Mouse (Mus musculus): ENCODE data around the gene Gm19935.

The Gm19935 gene

GRCm38 (mm10) chr8:90817293-90817692 lies at the start of gene Gm19935:
TSS of gene Gm19935 (minus strand) at chr8:90817393.
- no peak for DNase-seq (ENCODE audit: low spot score)

- DNase-seq (ENCODE audit: low spot score) = peak; percentile 81
Observed at GRCm38 (mm10) chr8:90862038-90862437, 44.8 kb upstream of the Gm19935 start.

GRCm38 (mm10) chr8:90861266-90861944 lies 44.2 kb upstream of the Gm19935 start:
- peak; percentile 45 for DNase-seq (ENCODE audit: low spot score)

- no peak for DNase-seq (ENCODE audit: low spot score)
Observed at GRCm38 (mm10) chr8:90858071-90858470, 40.9 kb upstream of the Gm19935 start.

- DNase-seq (ENCODE audit: low spot score) = no peak
Observed at GRCm38 (mm10) chr8:90856952-90857351, 39.8 kb upstream of the Gm19935 start.

- DNase-seq (ENCODE audit: low spot score) = no peak
Observed at GRCm38 (mm10) chr8:90856171-90856570, 39.0 kb upstream of the Gm19935 start.

DNA sequence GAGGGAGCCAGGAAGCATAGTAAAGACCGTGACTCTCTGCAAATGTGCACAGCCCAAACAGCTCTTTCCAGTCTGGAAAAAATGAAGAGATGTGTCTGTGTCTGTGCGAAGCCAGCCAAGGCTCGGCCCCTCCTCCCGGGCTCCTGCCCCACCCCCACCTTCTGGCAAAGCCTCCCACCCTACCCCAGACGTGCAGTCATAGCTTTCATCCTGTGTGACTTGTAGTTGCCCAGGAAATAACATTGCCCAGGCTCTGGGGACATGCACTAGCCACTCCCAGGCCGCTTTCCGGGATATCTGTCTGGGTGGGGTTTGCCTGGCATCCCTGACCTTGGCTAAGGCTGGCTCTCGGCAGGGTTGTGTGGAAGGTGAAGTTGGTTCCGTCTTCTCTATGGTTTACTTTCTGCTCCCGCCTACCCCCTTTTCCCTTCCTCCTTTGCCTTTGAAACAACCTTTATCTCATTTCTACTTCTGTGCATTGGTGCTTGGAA lies 37.5 kb upstream of the Gm19935 start:
- no peak for DNase-seq (ENCODE audit: low spot score)

DNA sequence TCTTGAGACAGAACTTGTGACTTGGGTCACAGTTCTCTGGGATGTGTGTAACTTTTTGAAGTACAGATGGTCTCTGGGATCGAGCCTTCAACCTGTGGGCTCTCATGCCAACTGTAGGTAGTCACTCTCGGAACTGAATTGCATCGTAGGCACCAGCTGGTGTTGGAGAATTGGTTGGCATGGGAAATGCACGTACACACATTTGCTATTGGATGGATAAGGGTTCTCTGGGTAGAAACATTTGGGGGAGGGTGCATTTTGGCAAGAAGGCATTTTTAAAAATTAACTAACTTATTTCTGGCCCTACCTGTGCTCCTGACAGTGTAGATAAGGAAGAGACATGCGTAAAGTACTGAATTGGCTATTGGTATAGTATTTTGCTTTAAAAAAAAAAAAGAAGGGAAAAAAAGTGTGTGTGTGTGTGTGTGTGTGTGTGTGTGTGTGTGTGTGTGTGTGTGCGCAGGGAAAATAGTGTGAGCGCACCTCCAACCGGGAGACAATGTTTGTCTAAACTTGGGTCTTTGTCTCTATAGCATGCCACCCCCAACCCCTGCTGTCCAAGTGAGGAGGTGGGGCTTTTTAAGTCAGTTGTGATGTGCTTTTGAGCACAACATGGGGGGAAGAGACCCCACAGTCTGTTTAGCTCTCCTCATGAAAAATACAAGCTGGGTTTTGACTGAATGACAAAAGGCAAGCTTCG lies 36.9 kb upstream of the Gm19935 start:
- DNase-seq (ENCODE audit: low spot score) = no peak

- no peak for DNase-seq (ENCODE audit: low spot score)
Observed at GRCm38 (mm10) chr8:90851544-90851943, 34.4 kb upstream of the Gm19935 start.

GRCm38 (mm10) chr8:90849462-90850050 lies 32.4 kb upstream of the Gm19935 start:
- no peak for DNase-seq (ENCODE audit: low spot score)

GRCm38 (mm10) chr8:90847980-90848379 lies 30.8 kb upstream of the Gm19935 start:
- no peak for DNase-seq (ENCODE audit: low spot score)

GRCm38 (mm10) chr8:90844179-90844967 lies 27.2 kb upstream of the Gm19935 start:
- DNase-seq (ENCODE audit: low spot score) = no peak

GRCm38 (mm10) chr8:90843127-90843526 lies 25.9 kb upstream of the Gm19935 start:
- no peak for DNase-seq (ENCODE audit: low spot score)

DNA sequence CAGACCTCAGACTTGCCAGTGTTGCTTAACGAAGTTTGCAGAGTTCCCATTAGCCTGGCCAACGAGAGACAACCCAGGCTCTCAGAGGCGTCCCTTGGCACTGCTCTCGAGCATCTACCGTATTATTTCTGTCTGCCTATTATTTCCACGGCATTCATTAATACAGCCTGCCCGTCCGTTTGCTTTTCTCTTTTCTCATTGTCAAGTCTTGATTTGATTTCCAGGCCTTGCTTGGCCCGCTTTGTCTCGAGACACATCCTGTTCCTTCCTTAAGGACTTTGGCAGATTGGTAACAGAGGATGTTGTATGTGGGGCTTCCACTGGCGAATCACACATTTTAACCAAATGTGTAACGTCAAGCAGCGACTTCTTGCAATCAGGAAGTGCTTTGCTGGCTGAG lies 24.1 kb upstream of the Gm19935 start:
- DNase-seq (ENCODE audit: low spot score) = no peak

DNA sequence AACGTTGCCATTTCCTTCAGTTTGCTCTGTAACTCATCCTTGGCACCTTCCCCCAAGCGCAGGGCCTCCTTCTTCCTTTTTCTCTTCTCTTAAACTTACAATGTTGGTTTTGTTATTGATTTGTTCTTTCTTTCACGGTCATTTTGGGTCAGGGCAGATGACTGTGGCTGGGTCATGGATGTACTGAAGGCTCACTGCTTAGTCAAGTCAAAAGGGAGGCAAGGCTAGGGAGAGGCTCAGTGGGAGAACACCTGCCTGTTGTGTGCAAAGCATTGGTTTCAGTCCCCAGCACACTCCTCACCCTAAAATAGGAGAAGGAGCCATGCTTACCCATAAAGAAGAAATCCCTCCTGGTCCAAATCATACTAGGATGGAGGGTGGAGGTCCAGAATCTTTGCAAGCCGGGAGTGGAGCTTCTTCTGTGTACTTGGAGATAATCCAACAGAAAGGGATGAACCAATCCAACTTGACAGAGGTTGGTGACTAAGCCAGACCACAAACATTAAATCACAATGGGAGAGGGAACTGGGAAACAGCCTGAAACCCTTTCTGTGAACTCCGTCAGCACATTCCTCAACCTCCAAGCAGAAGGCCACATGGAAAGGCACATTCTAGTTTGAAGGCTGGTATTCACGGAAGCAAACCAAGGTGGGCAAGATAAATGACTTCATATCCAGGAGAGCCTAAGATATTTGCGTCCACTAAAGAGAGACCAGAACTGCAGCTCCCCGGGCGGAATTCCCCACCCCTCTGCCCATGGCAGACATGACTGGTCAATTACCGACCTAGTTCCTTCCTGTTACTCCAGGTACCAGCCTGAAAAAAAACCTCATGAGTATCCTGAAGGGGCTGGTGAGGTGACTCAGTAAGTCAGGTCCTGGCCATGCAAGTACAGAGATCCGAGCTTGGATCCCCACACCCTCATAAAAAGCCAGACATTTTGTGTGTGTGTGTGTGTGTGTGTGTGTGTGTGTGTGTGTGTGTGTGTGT lies 22.8 kb upstream of the Gm19935 start:
- DNase-seq (ENCODE audit: low spot score) = no peak

DNA sequence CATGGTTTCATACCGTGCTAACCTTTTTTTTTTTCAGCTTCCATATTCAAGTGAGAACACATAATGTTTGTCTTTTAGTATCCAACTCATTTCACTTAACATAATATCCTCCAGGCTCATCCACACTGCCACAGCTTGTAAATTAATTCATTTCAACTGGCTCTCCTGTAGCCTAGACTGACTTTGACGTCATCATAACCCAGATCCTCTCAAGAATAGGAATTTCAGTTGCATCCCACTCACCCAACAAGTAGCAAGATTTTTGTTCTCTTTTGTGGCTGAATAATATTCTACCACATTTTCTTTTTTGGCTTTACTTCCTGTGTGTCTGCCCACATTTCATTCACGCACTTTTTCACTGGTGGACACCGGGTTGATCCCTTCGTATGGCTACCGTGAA lies 20.2 kb upstream of the Gm19935 start:
- no peak for DNase-seq (ENCODE audit: low spot score)

- DNase-seq (ENCODE audit: low spot score) = no peak
Observed at GRCm38 (mm10) chr8:90834321-90834672, 17.1 kb upstream of the Gm19935 start.

DNA sequence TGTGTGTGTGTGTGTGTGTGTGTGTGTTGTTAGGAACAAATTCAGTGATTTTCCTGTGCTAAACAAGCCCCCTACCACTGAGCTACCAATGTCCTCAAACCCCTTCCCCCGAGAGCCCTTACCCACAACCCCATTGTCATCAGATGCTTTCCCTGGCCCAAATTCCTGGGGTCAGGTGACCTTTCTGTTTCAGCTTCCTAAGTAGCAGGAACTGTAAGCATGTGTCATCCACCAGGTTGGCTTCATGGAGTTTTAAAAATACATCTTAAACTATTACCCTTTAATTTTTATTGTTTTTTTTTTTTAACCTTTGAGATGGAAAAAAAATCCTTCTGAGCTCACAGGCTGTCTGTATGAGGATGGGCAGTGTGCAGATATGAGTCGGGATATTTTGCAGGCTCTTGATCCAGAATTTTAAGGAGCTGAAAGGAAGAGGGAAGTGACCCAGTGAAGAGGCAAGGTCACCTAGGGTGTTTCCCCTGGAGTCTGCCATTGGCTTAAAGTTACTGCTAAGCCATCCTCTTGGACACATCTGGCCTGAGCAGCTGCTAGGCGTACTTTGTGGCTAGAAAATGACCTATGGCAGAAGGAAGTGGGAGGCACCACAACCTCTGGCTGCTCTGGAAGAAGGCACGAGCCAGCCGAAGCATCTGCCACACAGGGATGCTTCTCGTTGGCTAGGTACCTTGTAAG lies 16.6 kb upstream of the Gm19935 start:
- no peak for DNase-seq (ENCODE audit: low spot score)

DNA sequence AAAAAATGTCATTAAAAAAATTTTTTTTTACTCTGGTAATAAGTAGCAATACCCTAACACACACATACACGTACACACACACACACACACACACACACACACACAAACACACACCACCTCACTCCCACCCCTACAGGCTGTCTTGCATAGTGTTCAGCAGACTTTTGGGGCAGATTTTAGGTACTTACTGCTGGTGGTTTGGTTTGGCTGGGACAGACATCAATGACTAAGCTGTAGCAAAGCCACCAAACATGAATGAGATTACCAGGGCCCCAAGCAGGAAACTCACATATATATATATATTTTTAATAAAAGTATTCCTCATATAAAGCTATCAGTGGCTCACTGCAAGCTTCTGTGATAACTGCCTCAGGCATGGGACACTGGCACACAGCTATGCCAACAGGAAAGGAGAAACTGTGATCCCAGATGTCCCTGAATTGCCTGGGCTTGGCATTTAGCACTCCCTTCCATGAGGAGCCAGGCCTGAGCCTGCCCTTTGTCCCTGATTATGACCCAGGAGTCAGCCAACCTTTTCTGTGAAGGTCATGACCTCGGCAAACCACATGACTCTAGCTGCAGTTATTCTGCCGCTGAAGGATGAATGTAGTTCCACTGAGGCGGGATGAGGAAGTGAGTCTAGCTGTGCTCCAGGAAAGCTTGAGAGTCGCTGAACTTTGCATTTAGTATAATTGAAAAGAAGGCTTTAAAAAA lies 15.5 kb upstream of the Gm19935 start:
- no peak for DNase-seq (ENCODE audit: low spot score)

DNA sequence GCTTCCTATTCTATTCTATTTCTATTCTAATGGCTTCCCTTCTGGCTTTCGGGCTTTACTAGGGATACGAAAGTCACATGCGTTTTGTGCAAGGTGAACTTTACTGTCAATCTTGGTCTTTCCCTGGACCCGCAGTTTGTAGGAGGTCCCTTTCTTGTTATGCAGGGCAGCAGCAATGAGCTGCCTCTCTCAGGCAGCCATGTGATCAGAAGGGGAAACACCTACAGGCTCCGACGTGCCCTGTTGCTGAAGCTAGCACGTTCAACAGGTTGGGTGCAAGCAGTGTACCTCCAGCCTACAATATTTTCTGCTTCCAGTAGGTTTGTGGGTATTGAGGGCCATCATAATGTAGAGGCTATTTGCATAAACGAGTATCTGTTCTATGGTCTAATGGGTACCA lies 13.8 kb upstream of the Gm19935 start:
- DNase-seq (ENCODE audit: low spot score) = no peak

All from testis, postnatal 10 days (tissue).